Mouse (Mus musculus): ENCODE results near the gene Pdrg1.

DNA sequence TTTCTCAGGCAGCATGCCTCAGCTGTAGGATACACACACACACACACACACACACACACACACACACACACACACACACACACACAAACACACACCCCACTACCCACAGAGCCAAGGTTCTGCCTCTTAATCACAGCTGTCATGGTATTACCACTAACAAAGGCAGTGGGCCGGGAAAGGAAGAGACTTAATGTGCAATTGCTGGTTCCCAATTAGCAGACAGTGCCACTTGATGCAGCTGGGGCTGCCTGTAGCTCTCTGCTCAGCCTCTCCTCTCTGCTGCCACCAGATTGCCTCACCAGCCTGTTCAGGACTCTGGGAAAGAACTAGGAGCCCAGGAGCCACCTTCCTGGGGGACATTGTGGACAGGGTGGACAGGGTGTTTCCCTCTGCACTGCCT, 29.6 kb downstream of the Pdrg1 start:
- no peak for TF ChIP-seq CTCF (IDR thresholded peaks at IDR 0.05; ENCODE audit: borderline replicate concordance, control insufficient read depth, extremely low read depth, insufficient read depth, low read length, poor library complexity)
- TF ChIP-seq POLR2A (IDR thresholded peaks at IDR 0.05; ENCODE audit: control insufficient read depth, extremely low read depth, insufficient read depth, low read length, poor library complexity), result no peak
